In the genomic region with DNA sequence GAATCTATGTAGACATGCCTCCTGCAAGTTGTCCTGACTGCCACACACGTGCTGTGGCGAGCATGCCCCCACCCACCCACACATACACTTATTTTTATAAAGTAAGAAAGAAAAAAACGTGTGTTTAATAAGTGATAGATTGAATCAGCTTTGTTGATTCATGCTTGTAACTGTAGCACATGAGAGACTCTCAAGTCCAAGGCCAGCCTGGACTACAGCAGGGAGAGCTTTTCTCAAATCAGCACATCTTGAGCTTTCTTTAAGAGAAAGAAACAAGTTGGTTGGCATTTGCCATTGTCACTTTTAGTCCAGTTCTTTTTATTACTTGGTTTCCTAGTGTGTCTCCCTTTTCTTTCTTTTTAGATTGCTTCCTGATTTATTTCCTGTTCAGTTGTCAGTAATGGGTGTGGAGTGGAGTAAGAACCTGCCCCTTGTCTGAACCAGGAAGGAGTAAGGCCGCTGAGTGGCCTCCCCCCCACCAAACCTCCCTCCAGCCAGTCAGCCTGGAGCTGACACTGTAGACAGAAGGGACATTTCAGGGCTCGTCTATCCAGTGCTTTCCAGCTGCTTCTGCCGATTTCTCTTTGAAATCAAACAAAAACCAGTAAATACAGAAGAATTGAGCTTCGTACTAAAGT, we compare ENCODE assay signal across 9 mouse cellular contexts. TPM values are rescaled to one million over a fixed set of nuclear protein-coding genes. Genes with fewer than 3 reads are reported as not detected.
DNase-seq lines count a peak whose midpoint lies in the region; ATAC-seq and TF ChIP-seq lines count a peak whose summit lies in the region.
"Had no signal": no experiment of that assay in that cellular context is flagged by ENCODE, and none has a peak within 500 bp of the region (broad histone marks: within the 10 kb centered on the region; RNA-seq: fewer than 3 reads in every experiment).

No protein-coding gene starts in this region.

- no peaks in the 10 kb centered on the region for H3K9me3 ChIP-seq in kidney, embryonic 16.5 days (ENCODE audit: low read length)
- H3K9me3 ChIP-seq: limb, embryonic 15.5 days had no signal

- no peak overlapping the region for H3K4me3 ChIP-seq in kidney, embryonic 16.5 days (ENCODE audit: low read length)
- H3K4me3 ChIP-seq in cerebellum, adult 2 months (replicated peaks; ENCODE audit: insufficient read depth, low read depth, low read length) = no peak overlapping the region
- H3K4me3 ChIP-seq: limb, embryonic 15.5 days had no signal

- ATAC-seq in kidney, embryonic 16.5 days (ENCODE audit: low FRiP score, low TSS enrichment) = peak; percentile 87; the same call in 1 of the 2 replicates
- ATAC-seq in megakaryocyte, adult 5-6 weeks (ENCODE audit: poor library complexity, severe bottlenecking) = peak; percentile 84

- no peaks in the 10 kb centered on the region for H3K36me3 ChIP-seq in kidney, embryonic 16.5 days (ENCODE audit: insufficient read depth, low read length)
- H3K36me3 ChIP-seq: limb, embryonic 15.5 days had no signal

- H3K27me3 ChIP-seq in kidney, embryonic 16.5 days (ENCODE audit: insufficient read depth, low read length) = no peaks in the 10 kb centered on the region
- H3K27me3 ChIP-seq in cerebellum, adult 2 months (ENCODE audit: control insufficient read depth, insufficient read depth, low read length) = no peaks in the 10 kb centered on the region
- H3K27me3 ChIP-seq: limb, embryonic 15.5 days had no signal

- WGBS in kidney, embryonic 16.5 days = 28% methylated on average over 7 of the region's 7 CpGs
- 64% methylated on average over 7 of the region's 7 CpGs for WGBS in cerebellum, adult 2 months

- no peak for TF ChIP-seq CTCF in cerebellum, adult 2 months (IDR thresholded peaks at IDR 0.05; ENCODE audit: borderline replicate concordance, insufficient read depth, low read depth, low read length)

- 0 out of 2 replicates have a peak overlapping the region, but pooled peaks have one; percentile 26 for H3K9ac ChIP-seq in kidney, embryonic 16.5 days (replicated peaks; ENCODE audit: low read length)
- H3K9ac ChIP-seq: limb, embryonic 15.5 days had no signal

- TF ChIP-seq POLR2A in cerebellum, adult 2 months (IDR thresholded peaks at IDR 0.05; ENCODE audit: borderline replicate concordance, insufficient read depth, low read length) = no peak

- H3K4me2 ChIP-seq in kidney, embryonic 16.5 days (replicated peaks; ENCODE audit: low read depth, low read length) = peak overlapping the region; percentile 34
- H3K4me2 ChIP-seq: limb, embryonic 15.5 days had no signal

- DNase-seq in ovary, postnatal 14 days (ENCODE audit: low spot score) = peak; percentile 11
- no peak for DNase-seq in ovary, adult 18-20 months (ENCODE audit: low spot score)
- DNase-seq in heart, adult 8-10 months (ENCODE audit: low spot score) = peak; percentile 31
- no peak for DNase-seq in right cerebral cortex, postnatal 36 days (ENCODE audit: low spot score in 2 of 2)
- no peak for DNase-seq in cerebellum, adult 2 months
- no peak for DNase-seq in layer of hippocampus, adult 9-11 months

- peaks cover 16% of the 10 kb centered on the region; the same call in 1 of the 2 replicates for H3K4me1 ChIP-seq in kidney, embryonic 16.5 days (ENCODE audit: insufficient read depth, low read length)
- H3K4me1 ChIP-seq in cerebellum, adult 2 months (ENCODE audit: control insufficient read depth, insufficient read depth, low read length) = peaks cover 13% of the 10 kb centered on the region

- H3K27ac ChIP-seq in kidney, embryonic 16.5 days (ENCODE audit: low read length) = peak overlapping the region; percentile 76
- H3K27ac ChIP-seq in cerebellum, adult 2 months (ENCODE audit: insufficient read depth, low read length) = no peak overlapping the region
- H3K27ac ChIP-seq: limb, embryonic 15.5 days had no signal

RNA-seq across cellular contexts. Expression of a gene that starts 55.5 kb away (rescaled TPM):
- 10 to 100 TPM in 2 of 4 experiments, 1 to 10 TPM in 2; 8.0 to 11.3 (median 9.8) TPM for total RNA-seq in heart, adult 8-10 months (2022)
- 17.8 and 18.3 TPM in 2 replicates for polyA plus RNA-seq in kidney, embryonic 16.5 days (2015; fragmentation: Nextera tagmentation; extraction: Ambion mirVana)
- 3.7 and 4.5 TPM in 2 replicates for total RNA-seq in megakaryocyte, adult 5-6 weeks (2015)
- total RNA-seq in megakaryocyte, adult 5-6 weeks (2017) = 4.2 and 6.4 TPM in 2 replicates
- polyA plus RNA-seq in cerebellum, adult 2 months (2012; rRNA removed) = 16.0 and 16.3 TPM in 2 replicates

Comparison
In these comparisons a context has a peak if more than half of its experiments do, and no peak if none do; other contexts are left out.
1. DNase-seq: peak in ovary, postnatal 14 days (single experiment) and heart, adult 8-10 months (single experiment); none in ovary, adult 18-20 months (single experiment), right cerebral cortex, postnatal 36 days (0 of 2), cerebellum, adult 2 months (0 of 2) and layer of hippocampus, adult 9-11 months (single experiment).